Mouse (Mus musculus): ENCODE data around the gene Ltb4r2. TPM values are rescaled to one million over a fixed set of nuclear protein-coding genes. Genes with fewer than 3 reads are reported as not detected.
A peak's percentile ranks its signal among the peaks of the same experiment; 100 is the strongest.

Gene Ltb4r2
- polyA plus RNA-seq, 1 experiment from 2014 or later, result 0.30 TPM

DNA sequence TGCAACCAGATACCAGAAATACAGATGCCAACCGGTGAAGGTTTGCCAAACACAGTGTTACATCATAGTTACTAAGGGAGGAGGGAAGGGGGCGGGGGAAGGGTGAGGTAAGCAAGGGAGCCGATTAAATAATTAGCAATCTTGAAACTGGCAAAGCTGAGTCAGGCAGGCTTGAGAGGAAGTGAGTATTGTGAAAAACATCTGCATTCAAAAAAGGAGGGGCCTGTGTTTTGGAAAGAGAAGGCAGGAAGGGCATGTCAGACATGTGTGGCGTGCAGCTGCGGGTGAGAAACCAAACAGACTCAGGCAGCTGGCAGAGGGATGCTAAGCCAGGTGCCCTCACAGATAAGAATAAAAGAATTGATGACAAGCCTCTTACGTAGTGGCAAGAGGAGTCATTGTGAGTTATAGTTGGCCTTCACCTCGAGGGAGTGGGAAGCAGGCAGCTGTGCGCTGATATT, 36.8 kb upstream of the Ltb4r2 start:
- Histone ChIP-seq H3K36me3 (0 out of 2 replicates have a peak, but pooled peaks cover 6% of the 10 kb centered on the region), H3K27me3 (ENCODE audit: low read depth, poor library complexity, severe bottlenecking) (no peaks in the 10 kb centered on the region; the same call in 1 of the 2 replicates), H3K4me3 (no peak overlapping the region), H3K9me3 (replicated peaks) (no peaks in the 10 kb centered on the region), H3K4me1 (peaks cover 13% of the 10 kb centered on the region), H3K27ac (no peak overlapping the region)
- no peak for DNase-seq (ENCODE audit: low spot score)
- 70% methylated on average over 8 of the region's 8 CpGs for WGBS

- H3K4me3 ChIP-seq, result no peak overlapping the region
- H3K4me1 ChIP-seq, result peaks cover 9% of the 10 kb centered on the region
- peaks cover 9% of the 10 kb centered on the region for H3K27me3 ChIP-seq (ENCODE audit: low read depth, poor library complexity, severe bottlenecking)
- no peak for DNase-seq (ENCODE audit: low spot score)
- H3K36me3 ChIP-seq, result no peaks in the 10 kb centered on the region
- H3K27ac ChIP-seq, result no peak overlapping the region
- no peaks in the 10 kb centered on the region for H3K9me3 ChIP-seq (replicated peaks)
Observed at GRCm38 (mm10) chr14:55726261-55726660, 35.0 kb upstream of the Ltb4r2 start.

GRCm38 (mm10) chr14:55727889-55728685, 33.1 kb upstream of the Ltb4r2 start:
- Histone ChIP-seq H3K27me3 (ENCODE audit: low read depth, poor library complexity, severe bottlenecking) (peaks cover 10% of the 10 kb centered on the region), H3K4me1 (no peaks in the 10 kb centered on the region), H3K27ac (no peak overlapping the region), H3K9me3 (replicated peaks) (no peaks in the 10 kb centered on the region), H3K36me3 (no peaks in the 10 kb centered on the region), H3K4me3 (no peak overlapping the region)
- WGBS, result 78% methylated on average over 8 of the region's 8 CpGs
- DNase-seq (ENCODE audit: low spot score), result no peak

DNA sequence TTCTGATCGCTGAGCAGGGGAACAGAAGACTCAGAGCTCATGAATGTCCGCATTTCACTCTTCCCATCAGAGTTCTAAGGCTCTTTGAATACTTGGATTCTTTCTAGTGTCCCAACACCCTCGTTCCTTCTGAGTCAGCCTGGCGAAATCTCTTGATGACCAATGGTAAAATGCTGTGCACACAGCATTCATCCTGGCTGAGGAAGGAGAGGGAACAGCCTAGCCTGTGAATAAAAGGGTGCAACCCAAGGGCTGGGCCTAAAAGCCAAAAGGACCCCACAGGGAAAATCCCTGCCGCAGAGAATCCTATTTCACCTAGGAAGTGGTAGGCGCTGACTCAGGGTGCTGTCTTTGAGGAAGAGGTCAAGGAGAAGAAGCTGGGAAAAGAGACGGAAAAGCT, 31.1 kb upstream of the Ltb4r2 start:
- no peak overlapping the region for H3K4me3 ChIP-seq
- WGBS, result 83% methylated on average over 7 of the region's 7 CpGs

DNA sequence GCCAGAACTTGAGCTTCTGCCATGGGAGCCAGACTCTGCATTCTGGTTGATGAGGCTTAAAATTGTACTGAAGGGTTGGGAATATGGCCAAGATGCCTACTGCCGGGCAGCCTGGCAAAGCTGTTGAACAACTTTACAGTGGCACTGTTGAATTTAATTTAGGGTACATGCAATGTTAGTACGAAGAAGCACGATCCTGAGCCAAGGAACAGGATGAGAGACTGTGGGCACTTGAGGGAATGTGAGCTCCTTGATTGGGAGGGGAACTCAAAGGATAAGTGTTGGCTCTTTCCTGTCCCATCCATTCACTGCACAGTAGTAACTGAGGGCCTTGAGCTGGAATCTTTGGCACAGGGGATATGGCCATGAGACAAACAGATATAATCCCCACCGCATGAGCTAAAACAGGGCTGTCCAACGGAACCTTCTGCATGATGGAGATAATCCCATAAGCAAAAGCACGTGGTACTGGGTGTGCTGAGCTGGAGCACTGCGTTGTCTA, 30.6 kb upstream of the Ltb4r2 start:
- Histone ChIP-seq H3K27ac (no peak overlapping the region), H3K4me3 (no peak overlapping the region), H3K36me3 (no peaks in the 10 kb centered on the region), H3K4me1 (no peaks in the 10 kb centered on the region), H3K27me3 (ENCODE audit: low read depth, poor library complexity, severe bottlenecking) (peaks cover 10% of the 10 kb centered on the region), H3K9me3 (replicated peaks) (no peaks in the 10 kb centered on the region)
- DNase-seq (ENCODE audit: low spot score), result no peak
- WGBS, result 78% methylated on average over 7 of the region's 7 CpGs

More for the DNA sequence above, 31.1 kb upstream of the Ltb4r2 start:
- H3K36me3 ChIP-seq, result no peaks in the 10 kb centered on the region
- H3K9me3 ChIP-seq (replicated peaks), result no peaks in the 10 kb centered on the region
- H3K4me1 ChIP-seq, result no peaks in the 10 kb centered on the region
- H3K27me3 ChIP-seq (ENCODE audit: low read depth, poor library complexity, severe bottlenecking), result peaks cover 10% of the 10 kb centered on the region
- DNase-seq (ENCODE audit: low spot score), result no peak
- no peak overlapping the region for H3K27ac ChIP-seq

- Histone ChIP-seq H3K27me3 (ENCODE audit: low read depth, poor library complexity, severe bottlenecking) (peaks cover 10% of the 10 kb centered on the region; the same call in 1 of the 2 replicates), H3K27ac (no peak overlapping the region), H3K36me3 (peaks cover 6% of the 10 kb centered on the region), H3K4me3 (no peak overlapping the region), H3K4me1 (no peaks in the 10 kb centered on the region), H3K9me3 (replicated peaks) (no peaks in the 10 kb centered on the region)
- WGBS, result 79% methylated on average over 10 of the region's 10 CpGs
- DNase-seq (ENCODE audit: low spot score), result no peak
Observed at GRCm38 (mm10) chr14:55733889-55734288, 27.3 kb upstream of the Ltb4r2 start.

DNA sequence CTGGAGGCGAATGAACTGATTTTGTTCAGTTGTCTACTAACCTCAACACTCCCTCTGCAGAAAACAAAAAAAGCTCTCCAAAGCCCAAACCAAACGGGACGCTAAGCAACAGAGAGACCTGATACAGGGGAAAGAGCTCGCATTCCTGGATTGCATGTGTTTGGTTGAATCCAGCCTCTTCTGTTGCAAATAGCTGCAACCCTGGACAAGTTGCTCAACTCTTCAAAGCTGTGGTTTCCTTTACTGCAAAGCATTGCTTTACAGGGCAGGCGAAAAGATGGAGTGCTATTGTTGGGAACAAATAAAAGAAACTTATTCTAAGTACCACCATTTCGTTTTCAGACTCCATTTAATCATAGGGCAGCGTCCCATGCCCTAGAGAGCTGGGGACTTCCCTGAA, 26.4 kb upstream of the Ltb4r2 start:
- 81% methylated on average over 7 of the region's 7 CpGs for WGBS
- no peak overlapping the region for H3K4me3 ChIP-seq
- H3K36me3 ChIP-seq, result peaks cover 15% of the 10 kb centered on the region
- H3K27me3 ChIP-seq (ENCODE audit: low read depth, poor library complexity, severe bottlenecking), result peaks cover 10% of the 10 kb centered on the region; the same call in 1 of the 2 replicates
- H3K4me1 ChIP-seq, result no peaks in the 10 kb centered on the region
- H3K27ac ChIP-seq, result no peak overlapping the region
- DNase-seq (ENCODE audit: low spot score), result no peak
- H3K9me3 ChIP-seq (replicated peaks), result no peaks in the 10 kb centered on the region

DNA sequence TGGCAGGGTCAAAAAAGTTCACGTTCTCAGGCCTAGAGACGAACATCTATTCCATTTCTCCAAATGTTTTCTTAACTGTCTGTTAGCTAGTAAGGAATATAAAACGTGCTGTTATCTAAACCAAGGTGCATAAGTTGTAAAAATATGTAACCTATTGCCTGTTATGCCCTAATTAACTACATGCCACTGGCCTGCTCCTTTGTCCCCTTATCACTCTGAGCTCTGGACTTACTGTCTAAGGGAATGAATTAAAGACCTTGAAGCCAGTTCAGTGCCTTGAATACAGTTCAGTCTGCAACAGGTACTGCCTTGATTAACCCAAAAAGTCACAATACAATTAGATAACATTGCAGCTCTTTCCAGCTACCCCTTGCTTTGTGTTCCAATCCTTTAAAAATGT, 25.9 kb upstream of the Ltb4r2 start:
- DNase-seq (ENCODE audit: low spot score), result no peak
- H3K9me3 ChIP-seq (replicated peaks), result no peaks in the 10 kb centered on the region
- H3K36me3 ChIP-seq, result peaks cover 20% of the 10 kb centered on the region
- H3K4me1 ChIP-seq, result no peaks in the 10 kb centered on the region
- no peak overlapping the region for H3K27ac ChIP-seq
- 79% methylated on average over 3 of the region's 3 CpGs for WGBS
- peaks cover 10% of the 10 kb centered on the region; the same call in 1 of the 2 replicates for H3K27me3 ChIP-seq (ENCODE audit: low read depth, poor library complexity, severe bottlenecking)
- H3K4me3 ChIP-seq, result no peak overlapping the region

DNA sequence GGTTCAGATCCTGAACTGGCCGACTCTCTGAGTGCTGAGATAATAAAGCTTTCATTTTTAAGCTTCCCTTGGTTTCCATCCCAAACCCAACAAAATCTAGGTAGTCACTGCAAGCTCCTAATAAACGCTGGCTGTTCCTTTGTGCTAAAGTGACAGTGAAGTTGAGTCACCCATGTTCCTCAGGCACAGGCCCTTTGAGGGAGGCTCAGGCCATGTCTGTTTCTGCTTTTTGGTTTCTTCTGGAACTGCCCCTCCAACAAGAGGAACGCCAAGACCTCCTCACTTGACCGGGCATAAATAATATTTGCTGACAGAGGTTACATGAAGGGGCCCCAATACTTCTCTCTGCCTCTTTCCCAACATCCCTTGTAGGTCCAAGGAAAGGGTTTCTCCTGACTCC, 25.5 kb upstream of the Ltb4r2 start:
- WGBS, result 93% methylated on average over 4 of the region's 4 CpGs
- Histone ChIP-seq H3K4me1 (no peaks in the 10 kb centered on the region), H3K9me3 (replicated peaks) (no peaks in the 10 kb centered on the region), H3K4me3 (no peak overlapping the region), H3K27ac (no peak overlapping the region), H3K27me3 (ENCODE audit: low read depth, poor library complexity, severe bottlenecking) (peaks cover 7% of the 10 kb centered on the region; the same call in 1 of the 2 replicates), H3K36me3 (peaks cover 24% of the 10 kb centered on the region)
- no peak for DNase-seq (ENCODE audit: low spot score)

DNA sequence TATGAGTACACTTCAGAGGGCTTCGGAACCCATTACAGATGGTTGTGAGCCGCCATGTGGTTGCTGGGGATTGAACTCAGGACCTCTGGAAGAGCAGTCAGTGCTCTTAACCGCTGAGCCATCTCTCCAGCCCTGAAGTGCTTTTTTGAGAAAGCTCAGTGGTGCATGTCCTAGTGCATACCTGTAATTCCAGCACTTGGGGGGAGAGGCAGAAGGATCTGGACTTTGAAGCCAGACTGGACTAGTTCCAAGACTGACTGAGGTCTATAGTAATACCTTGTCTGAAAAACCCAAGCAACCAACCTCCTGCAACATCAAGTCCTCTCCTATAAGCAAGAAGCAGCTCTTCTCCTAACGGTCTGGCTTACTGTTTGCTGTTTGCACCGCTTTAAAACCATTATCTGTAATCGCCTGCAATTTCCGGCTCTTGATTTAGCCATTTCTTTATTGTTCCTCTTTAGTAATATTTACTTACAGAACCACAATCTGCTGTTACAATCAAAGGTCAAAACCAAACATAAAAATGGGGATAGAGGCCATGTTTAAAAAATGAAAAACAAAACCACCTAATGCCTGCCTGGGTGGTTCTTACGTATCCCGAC, 24.0 kb upstream of the Ltb4r2 start:
- no peaks in the 10 kb centered on the region for H3K9me3 ChIP-seq (replicated peaks)
- H3K4me3 ChIP-seq, result no peak overlapping the region
- H3K36me3 ChIP-seq, result peaks cover 32% of the 10 kb centered on the region
- no peaks in the 10 kb centered on the region for H3K27me3 ChIP-seq (ENCODE audit: low read depth, poor library complexity, severe bottlenecking)
- no peak for DNase-seq (ENCODE audit: low spot score)
- no peaks in the 10 kb centered on the region for H3K4me1 ChIP-seq
- WGBS, result 90% methylated on average over 9 of the region's 9 CpGs
- no peak overlapping the region for H3K27ac ChIP-seq

DNA sequence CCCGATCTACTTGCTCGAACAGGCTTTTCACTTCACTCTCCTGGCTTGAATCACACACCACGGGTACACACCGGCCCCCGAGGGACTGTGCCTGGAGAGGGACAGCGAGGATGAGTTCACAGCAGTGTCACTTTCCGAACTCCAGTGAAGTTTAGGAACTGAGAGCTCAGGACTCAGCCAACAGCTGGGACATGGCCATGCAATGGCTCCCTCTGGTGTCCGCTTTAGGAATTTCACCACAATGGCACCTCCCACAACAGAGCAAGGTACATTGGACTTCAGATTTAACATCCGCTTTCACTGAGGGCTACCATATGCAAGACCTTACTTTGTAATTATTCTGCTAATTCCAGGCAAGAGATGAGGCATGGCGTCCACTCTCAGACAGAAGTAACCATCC, 17.5 kb upstream of the Ltb4r2 start:
- H3K4me1 ChIP-seq, result peaks cover 31% of the 10 kb centered on the region
- no peak overlapping the region for H3K27ac ChIP-seq
- WGBS, result 24% methylated on average over 10 of the region's 10 CpGs
- H3K9me3 ChIP-seq (replicated peaks), result no peaks in the 10 kb centered on the region
- no peaks in the 10 kb centered on the region for H3K27me3 ChIP-seq (ENCODE audit: low read depth, poor library complexity, severe bottlenecking)
- DNase-seq (ENCODE audit: low spot score), result peak; percentile 91
- peaks cover 48% of the 10 kb centered on the region for H3K36me3 ChIP-seq
- H3K4me3 ChIP-seq, result 0 out of 2 replicates have a peak overlapping the region, but pooled peaks have one; percentile 4

DNA sequence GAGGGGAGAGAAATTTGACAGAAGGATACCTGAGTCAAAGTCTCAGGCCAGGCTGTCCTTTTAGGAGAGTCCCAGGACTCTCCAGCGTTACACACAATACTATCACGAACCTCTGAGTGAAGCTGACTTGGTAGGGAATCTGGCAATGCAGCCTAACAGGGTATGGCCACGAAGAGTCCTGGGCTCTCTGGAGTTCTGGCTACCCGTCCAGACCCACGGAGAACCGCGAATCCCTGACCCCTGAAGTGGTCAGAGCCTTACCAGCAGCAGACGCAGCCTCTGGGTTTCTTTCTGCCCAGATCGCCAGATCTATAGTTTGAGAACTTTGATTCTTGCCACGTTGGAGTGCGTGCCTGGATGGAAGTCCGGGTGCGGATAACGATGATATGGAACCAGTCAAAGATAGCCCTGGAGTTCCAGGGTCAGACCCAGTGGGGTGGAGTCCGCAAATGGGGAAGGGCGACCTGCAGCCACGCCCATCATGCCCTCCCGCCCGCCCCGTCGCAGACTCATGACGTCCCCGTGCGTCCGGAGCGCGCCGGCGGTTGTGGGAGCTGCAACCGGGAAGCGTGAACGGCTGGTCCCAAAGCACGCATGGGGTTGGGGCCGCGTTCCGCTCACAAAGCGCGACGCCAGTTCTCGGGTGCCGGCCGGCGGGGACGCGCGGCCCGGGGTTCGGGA, 15.9 kb upstream of the Ltb4r2 start, which contains the start of the genes Dhrs1 and Nop9:
Gene Dhrs1, minus strand, starts transcription at position 511 of the 681 bp plus-strand sequence.
Gene Nop9, plus strand, starts transcription at position 514 of the 681 bp plus-strand sequence.
- no peaks in the 10 kb centered on the region for H3K9me3 ChIP-seq (replicated peaks)
- H3K27me3 ChIP-seq (ENCODE audit: low read depth, poor library complexity, severe bottlenecking), result no peaks in the 10 kb centered on the region
- H3K36me3 ChIP-seq, result peaks cover 49% of the 10 kb centered on the region
- H3K4me1 ChIP-seq, result peaks cover 31% of the 10 kb centered on the region
- peak within 1 kb of the TSS; percentile 87 for H3K27ac ChIP-seq
- DNase-seq (ENCODE audit: low spot score), result peak; percentile 98
- H3K4me3 ChIP-seq, result peak within 1 kb of the TSS; percentile 94
- WGBS, result 2% methylated on average over 48 of the region's 48 CpGs

Data from limb, embryonic 10.5 days (tissue).